Mouse (Mus musculus): Measurements from ENCODE around the gene Mrtfb.

DNA sequence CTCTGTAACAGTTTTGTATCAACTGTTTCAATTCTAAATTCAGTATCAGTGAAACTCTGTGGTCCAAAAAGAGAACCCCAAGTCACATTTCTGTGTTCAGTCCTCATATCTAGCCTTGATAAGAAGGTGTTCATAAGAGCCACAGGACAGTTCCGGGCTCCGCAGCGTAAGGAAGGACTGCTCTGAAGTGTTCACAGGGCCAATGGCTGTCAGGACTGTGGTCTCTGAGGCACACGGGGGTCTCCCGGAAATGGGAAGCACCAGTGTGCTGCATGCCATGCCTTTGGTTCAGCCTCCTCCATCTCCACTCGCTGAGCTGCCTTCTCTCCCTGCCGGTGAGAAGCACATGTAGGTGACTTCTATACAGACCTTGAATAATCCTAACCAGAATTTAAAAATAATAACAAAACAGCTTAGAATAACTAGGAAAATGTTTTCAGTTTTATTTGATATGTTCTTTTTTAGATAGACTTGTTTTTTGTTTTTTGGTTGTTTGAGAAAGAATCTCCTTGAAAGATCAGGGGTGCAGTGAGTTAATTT lies 120.7 kb downstream of the Mrtfb start:
- TF ChIP-seq CTCF (IDR thresholded peaks at IDR 0.05; ENCODE audit: low read depth) (no peak), EP300 (IDR thresholded peaks at IDR 0.05; ENCODE audit: low read depth) (no peak)
